Mouse (Mus musculus) hematopoietic stem cell, adult 5-6 weeks (primary cell): ENCODE results near the gene Rnf141. TPM values are rescaled to one million over a fixed set of nuclear protein-coding genes. Genes with fewer than 3 reads are reported as not detected.

Experiments used
- ATAC-seq, 2 experiments: fragments of 125-278 bp in 1 of 2; replicated peaks in 1 of 2; 2 replicates each; pipeline ENCODE4 v1.8.0; 2016 to 2017; ENCODE audit warnings: inconsistent platforms in 2 of 2, mild to moderate bottlenecking in 2 of 2, moderate number of reproducible peaks in 2 of 2, low read depth in 1 of 2, moderate TSS enrichment in 1 of 2; ENCODE audit not compliant: low FRiP score in 2 of 2, poor library complexity in 2 of 2, severe bottlenecking in 2 of 2, insufficient read depth in 1 of 2, low TSS enrichment in 1 of 2
- total RNA-seq: library from RNA; stranded (forward); fragments of 172-1452, 232-1000 nt; gene quantifications from 2 replicates; pipeline ENCODE4 v1.2.3, GENCODE M21; 2017

Gene Rnf141
- total RNA-seq, 1 experiment from 2014 or later = 76.7 TPM

DNA sequence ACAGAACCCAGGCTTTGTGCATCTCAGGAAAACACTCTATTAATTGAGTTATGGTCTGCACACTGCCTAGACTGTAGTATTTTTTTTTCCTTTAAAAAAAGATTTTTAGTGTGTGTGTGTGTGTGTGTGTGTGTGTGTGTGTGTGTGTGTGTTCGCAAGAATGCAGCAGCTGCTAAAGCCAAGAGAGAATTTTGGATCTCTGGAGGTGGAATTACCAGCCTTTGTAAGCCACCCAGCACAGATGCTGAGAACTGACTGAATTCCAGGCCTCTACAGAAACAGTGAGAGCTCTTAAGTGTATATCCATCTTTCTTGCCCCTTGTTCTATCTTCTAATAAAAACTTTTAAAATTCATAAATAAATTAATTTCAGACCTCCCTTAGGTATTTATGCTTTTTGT, 92.6 kb downstream of the Rnf141 start:
- ATAC-seq = no peak

GRCm38 (mm10) chr7:110750834-110751233, 93.4 kb downstream of the Rnf141 start:
- no peak for ATAC-seq

Other genes starting within 250 kb of the Rnf141 start
- 2.4 and 5.0 TPM in 2 replicates for gene Sbf2, start 229.5 kb downstream of the Rnf141 start, total RNA-seq
- 0.44 TPM in 1 of 2 replicates, not detected in the other for gene Adm, start 216.8 kb downstream of the Rnf141 start, total RNA-seq
- gene Ampd3, start 76.3 kb downstream of the Rnf141 start, total RNA-seq = 4.4 and 9.3 TPM in 2 replicates
- 0.31 TPM in 1 of 2 replicates, not detected in the other for gene Lyve1, start 18.8 kb upstream of the Rnf141 start, total RNA-seq
- 1.5 and 2.3 TPM in 2 replicates for gene Mrvi1, start 138.0 kb upstream of the Rnf141 start, total RNA-seq
- 84.5 and 90.3 TPM in 2 replicates for gene Ctr9, start 184.5 kb upstream of the Rnf141 start, total RNA-seq
- gene Eif4g2, start 238.6 kb upstream of the Rnf141 start, total RNA-seq = 972 and 1,008 TPM in 2 replicates